Mouse (Mus musculus) myocyte (in vitro differentiated cells): ENCODE measurements around the gene Rev3l. TPM values are rescaled to one million over a fixed set of nuclear protein-coding genes. Genes with fewer than 3 reads are reported as not detected.
A peak's percentile ranks its signal among the peaks of the same experiment; 100 is the strongest.

Experiments
- H3K27me3 ChIP-seq: one replicate; pipeline ENCODE4 v1.6.1; 2011; ENCODE audit not compliant: control insufficient read depth, insufficient read depth, insufficient read length
- H3K36me3 ChIP-seq: one replicate; pipeline ENCODE4 v1.6.1; 2011; ENCODE audit not compliant: control insufficient read depth, insufficient read depth
- H3K4me2 ChIP-seq: one replicate; pipeline ENCODE4 v1.6.1; 2011; ENCODE audit warnings: low read depth, control low read depth
- H3K4me3 ChIP-seq: one replicate; pipeline ENCODE4 v1.5.1; 2011; ENCODE audit warnings: mild to moderate bottlenecking, control low read depth, moderate library complexity
- H3K79me2 ChIP-seq: one replicate; pipeline ENCODE4 v1.6.1; 2011; ENCODE audit not compliant: control insufficient read depth, insufficient read depth
- H3ac ChIP-seq: one replicate; pipeline ENCODE4 v1.6.1; 2011; ENCODE audit not compliant: control insufficient read depth, insufficient read length
- CEBPB ChIP-seq: IDR thresholded peaks from 2 replicates; pipeline ENCODE4 v1.6.1; 2011; ENCODE audit warnings: mild to moderate bottlenecking, moderate library complexity; ENCODE audit not compliant: poor library complexity, insufficient read depth, severe bottlenecking
- E2F4 ChIP-seq: IDR thresholded peaks from one replicate; pipeline ENCODE4 v1.6.1; 2011; ENCODE audit warnings: mild to moderate bottlenecking, control low read depth, moderate library complexity; ENCODE audit not compliant: insufficient read depth
- MAX ChIP-seq: IDR thresholded peaks from one replicate; pipeline ENCODE4 v1.6.1; 2011; ENCODE audit warnings: low read depth, mild to moderate bottlenecking, control low read depth
- MYOD1 ChIP-seq, 3 experiments: IDR thresholded peaks; one replicate each; pipeline ENCODE4 v1.6.1; 2011; ENCODE audit warnings: control low read depth in 2 of 3, low read depth in 2 of 3, mild to moderate bottlenecking in 2 of 3, moderate library complexity in 1 of 3; ENCODE audit not compliant: insufficient read length in 2 of 3, control insufficient read depth in 1 of 3
- MYOG ChIP-seq, 3 experiments: IDR thresholded peaks; one replicate each; pipeline ENCODE4 v1.6.1; 2011; ENCODE audit warnings: control low read depth in 2 of 3, low read depth in 2 of 3, mild to moderate bottlenecking in 2 of 3; ENCODE audit not compliant: insufficient read length in 2 of 3, control insufficient read depth in 1 of 3, insufficient read depth in 1 of 3
- POLR2A ChIP-seq: IDR thresholded peaks from one replicate; pipeline ENCODE4 v1.6.1; 2011; ENCODE audit warnings: low read depth, mild to moderate bottlenecking, control low read depth, moderate library complexity; ENCODE audit not compliant: insufficient read length
- POLR2AphosphoS2 ChIP-seq: IDR thresholded peaks from one replicate; pipeline ENCODE4 v1.6.1; 2011; ENCODE audit warnings: low read depth, control low read depth; ENCODE audit not compliant: insufficient read length
- REST ChIP-seq: IDR thresholded peaks from one replicate; pipeline ENCODE4 v1.6.1; 2011; ENCODE audit warnings: mild to moderate bottlenecking, control low read depth, moderate library complexity; ENCODE audit not compliant: insufficient read depth, insufficient read length
- SRF ChIP-seq: IDR thresholded peaks from one replicate; pipeline ENCODE4 v1.6.1; 2011; ENCODE audit warnings: low read depth; ENCODE audit not compliant: control insufficient read depth, insufficient read length
- TCF12 ChIP-seq: IDR thresholded peaks from one replicate; pipeline ENCODE4 v1.6.1; 2011; ENCODE audit warnings: mild to moderate bottlenecking, control low read depth; ENCODE audit not compliant: poor library complexity, insufficient read depth, severe bottlenecking
- TCF3 ChIP-seq: IDR thresholded peaks from one replicate; pipeline ENCODE4 v1.6.1; 2011; ENCODE audit warnings: low read depth, control low read depth; ENCODE audit not compliant: insufficient read length
- USF1 ChIP-seq: IDR thresholded peaks from one replicate; pipeline ENCODE4 v1.6.1; 2011; ENCODE audit warnings: low read depth, mild to moderate bottlenecking, control low read depth, moderate library complexity
- polyA plus RNA-seq: library from polyadenylated mRNA; unstranded; fragments of >200 nt; fragmentation: generic; extraction: Trizol; gene quantifications from one replicate; pipeline ENCODE4 v1.2.1, GENCODE M21; 2012; ENCODE audit warnings: missing spikeins

Gene Rev3l
- 2.4 TPM for polyA plus RNA-seq

DNA sequence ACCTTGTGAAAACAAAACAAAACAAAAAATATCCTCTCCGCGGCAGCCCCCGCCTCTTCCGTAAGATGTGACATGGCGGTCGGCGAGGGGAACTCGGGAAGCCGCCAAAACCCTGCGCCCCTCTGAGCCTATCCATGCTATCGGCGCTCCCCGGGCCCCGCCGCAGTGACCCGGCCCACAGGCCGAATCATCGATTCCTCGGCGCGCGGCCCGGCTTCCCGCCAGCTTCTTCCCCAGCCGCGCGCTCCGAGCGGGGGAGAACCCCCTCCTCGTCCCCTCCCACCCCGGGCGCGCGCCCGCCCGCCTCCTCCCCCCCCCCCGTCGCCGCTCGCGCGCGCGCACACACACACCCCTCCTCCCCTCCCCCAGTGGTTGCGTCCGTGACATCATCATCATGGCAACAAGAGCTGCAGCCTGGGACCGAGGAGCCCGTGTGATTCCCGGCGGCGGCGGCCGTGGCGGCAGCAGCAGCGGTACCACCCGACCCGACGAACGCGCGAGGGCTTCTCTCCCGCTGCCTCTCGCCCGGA, at the start of gene Rev3l:
TSS of gene Rev3l (plus strand) at position 383 of the 530 bp plus-strand sequence.
- TF ChIP-seq USF1: no peak
- TF ChIP-seq TCF3: peak; percentile 12
- no peak for TF ChIP-seq TCF12
- peak; percentile 80 for TF ChIP-seq POLR2A
- TF ChIP-seq MAX: no peak
- TF ChIP-seq POLR2AphosphoS2: peak; percentile 60
- TF ChIP-seq CEBPB: no peak
- no peak for TF ChIP-seq SRF
- Histone ChIP-seq H3K79me2 (peaks cover 41% of the 10 kb centered on the region), H3K27me3 (no peaks in the 10 kb centered on the region), H3ac (peak within 1 kb of the TSS; percentile 81), H3K4me2 (peak within 1 kb of the TSS; percentile 95), H3K4me3 (peak within 1 kb of the TSS; percentile 71), H3K36me3 (no peaks in the 10 kb centered on the region)

DNA sequence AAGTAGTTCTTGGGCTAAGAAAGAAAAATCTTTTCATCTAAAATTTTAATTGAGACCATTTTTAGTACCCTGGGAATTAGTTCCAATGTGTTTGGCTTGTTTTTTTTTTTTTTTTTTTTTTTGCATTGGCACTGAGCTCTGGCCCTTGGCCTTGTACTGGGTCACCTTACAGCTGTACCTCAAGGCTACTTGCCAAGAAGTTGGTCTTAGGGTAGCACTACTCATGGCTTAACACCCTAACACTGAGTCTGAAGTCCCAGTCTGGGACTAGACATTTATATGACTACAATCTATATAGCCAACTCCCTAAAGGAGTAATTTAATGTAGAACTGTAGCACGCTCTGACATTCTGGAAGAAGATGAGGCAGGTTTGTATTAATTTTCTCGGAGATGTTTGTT, 49.4 kb upstream of the Rev3l start:
- no peaks in the 10 kb centered on the region for H3K27me3 ChIP-seq
- TF ChIP-seq TCF3 (no peak), POLR2A (no peak), USF1 (no peak), CEBPB (no peak), MAX (no peak), MYOG (IDR thresholded peaks at IDR 0.05; ENCODE audit: control insufficient read depth in 1 of 3, insufficient read depth in 1 of 3, insufficient read length in 2 of 3, low read depth in 2 of 3) (no peak), REST (no peak)
- no peak overlapping the region for H3K4me3 ChIP-seq
- no peak overlapping the region for H3K4me2 ChIP-seq
- no peaks in the 10 kb centered on the region for H3K79me2 ChIP-seq
- no peak overlapping the region for H3ac ChIP-seq
- no peaks in the 10 kb centered on the region for H3K36me3 ChIP-seq

DNA sequence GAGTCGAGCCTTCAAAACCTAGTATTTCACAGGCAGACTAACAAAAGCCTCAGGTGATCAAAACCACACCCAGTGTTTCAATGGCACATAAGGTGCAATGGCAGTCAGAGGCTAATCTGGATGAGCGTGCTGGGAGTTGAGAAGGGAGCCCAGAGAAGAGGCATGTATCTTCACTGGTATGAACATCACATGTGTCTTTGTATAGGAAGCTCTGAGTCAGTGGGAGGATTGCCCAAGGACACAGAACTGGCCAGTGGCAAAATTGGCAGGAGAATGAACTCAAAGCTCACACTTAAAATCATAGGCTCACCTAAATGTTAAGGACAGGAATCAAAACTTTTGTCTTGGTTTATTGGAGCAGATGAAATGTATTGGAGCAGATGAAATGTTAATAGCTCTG, 48.4 kb upstream of the Rev3l start:
- Histone ChIP-seq H3K79me2 (no peaks in the 10 kb centered on the region), H3ac (no peak overlapping the region), H3K27me3 (no peaks in the 10 kb centered on the region), H3K36me3 (no peaks in the 10 kb centered on the region), H3K4me2 (no peak overlapping the region), H3K4me3 (no peak overlapping the region)
- TF ChIP-seq POLR2A (no peak), CEBPB (no peak), USF1 (no peak), POLR2AphosphoS2 (no peak), E2F4 (no peak), TCF12 (no peak)

DNA sequence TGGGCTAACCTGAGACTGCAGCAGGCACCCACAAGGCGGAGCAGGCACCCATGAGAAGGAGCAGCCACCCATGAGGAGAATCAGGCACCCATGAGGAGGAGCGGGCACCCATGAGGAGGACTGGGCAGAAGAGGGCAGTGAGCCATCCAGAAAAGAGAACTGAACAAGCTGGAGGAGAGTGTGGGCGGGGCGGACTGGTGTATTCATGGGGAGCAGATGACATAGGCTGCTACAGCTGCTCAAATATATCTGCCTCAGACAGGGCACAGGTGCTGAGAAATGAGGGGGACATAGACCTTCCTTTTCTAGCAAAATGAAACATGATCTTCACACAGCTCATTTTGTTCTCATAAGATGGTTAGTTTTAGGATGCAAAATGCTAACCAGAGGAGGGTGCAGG, 45.1 kb upstream of the Rev3l start:
- Histone ChIP-seq H3K4me3 (no peak overlapping the region), H3K27me3 (no peaks in the 10 kb centered on the region), H3ac (no peak overlapping the region), H3K36me3 (no peaks in the 10 kb centered on the region), H3K4me2 (peak overlapping the region; percentile 35), H3K79me2 (no peaks in the 10 kb centered on the region)
- TF ChIP-seq USF1 (no peak), POLR2A (no peak), TCF3 (peak; percentile 76), TCF12 (peak; percentile 71), MYOG (IDR thresholded peaks at IDR 0.05; ENCODE audit: control insufficient read depth in 1 of 3, insufficient read depth in 1 of 3, insufficient read length in 2 of 3, low read depth in 2 of 3) (peak in 2 of 3 experiments; percentile 74 to 76), MYOD1 (IDR thresholded peaks at IDR 0.05; ENCODE audit: control insufficient read depth in 1 of 3, insufficient read length in 2 of 3, low read depth in 2 of 3) (peak; percentile 89 to 98 (median 96)), REST (no peak), SRF (no peak), MAX (no peak), POLR2AphosphoS2 (no peak), E2F4 (no peak), CEBPB (no peak)

DNA sequence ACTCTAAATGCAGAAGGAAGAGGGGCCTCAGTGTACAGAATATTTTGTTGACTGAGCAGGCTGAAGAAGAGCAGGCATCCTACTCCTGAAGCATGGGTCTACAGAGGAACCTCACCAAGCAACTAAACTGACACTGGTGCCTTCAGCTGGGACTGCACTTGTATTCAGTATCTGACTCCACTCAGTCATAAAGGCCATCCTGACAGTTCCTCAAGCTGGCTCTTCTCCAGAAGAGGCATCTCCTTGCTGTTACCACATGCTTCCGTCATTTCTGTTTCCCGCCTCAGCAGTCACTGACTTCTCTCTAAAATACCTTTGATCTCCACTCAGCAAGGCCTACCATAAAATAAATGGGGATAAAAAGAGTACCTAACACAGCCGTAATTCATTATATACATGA, 44.1 kb upstream of the Rev3l start:
- no peak overlapping the region for H3ac ChIP-seq
- no peak for TF ChIP-seq SRF
- no peak for TF ChIP-seq POLR2A
- TF ChIP-seq TCF12: no peak
- TF ChIP-seq MYOD1 (IDR thresholded peaks at IDR 0.05; ENCODE audit: control insufficient read depth in 1 of 3, insufficient read length in 2 of 3, low read depth in 2 of 3): no peak
- TF ChIP-seq MAX: no peak
- no peak for TF ChIP-seq TCF3
- TF ChIP-seq USF1: no peak
- TF ChIP-seq MYOG (IDR thresholded peaks at IDR 0.05; ENCODE audit: control insufficient read depth in 1 of 3, insufficient read depth in 1 of 3, insufficient read length in 2 of 3, low read depth in 2 of 3): no peak
- TF ChIP-seq POLR2AphosphoS2: no peak
- no peak for TF ChIP-seq REST
- TF ChIP-seq E2F4: no peak

More for the DNA sequence above, 44.1 kb upstream of the Rev3l start:
- no peak overlapping the region for H3K4me3 ChIP-seq
- no peaks in the 10 kb centered on the region for H3K79me2 ChIP-seq
- no peaks in the 10 kb centered on the region for H3K36me3 ChIP-seq
- H3K4me2 ChIP-seq: no peak overlapping the region
- no peaks in the 10 kb centered on the region for H3K27me3 ChIP-seq
